Mouse (Mus musculus): Measurements from ENCODE around the gene Lcn9.

- no peak for TF ChIP-seq CTCF (IDR thresholded peaks at IDR 0.05; ENCODE audit: low read depth)
- no peak for TF ChIP-seq EP300 (optimal IDR thresholded peaks at IDR 0.05)
Observed at GRCm38 (mm10) chr2:25866656-25867055, 43.7 kb downstream of the Lcn9 start.

Measured in stomach, postnatal 0 days (tissue).